Mouse (Mus musculus): ENCODE data around the gene Mbd4. TPM values are rescaled to one million over a fixed set of nuclear protein-coding genes. Genes with fewer than 3 reads are reported as not detected.

The Mbd4 gene
- polyA plus RNA-seq, 1 experiment from 2014 or later = 8.9 TPM

GRCm38 (mm10) chr6:115791842-115792686, 61.1 kb downstream of the Mbd4 start:
- Histone ChIP-seq H3K9me3 (replicated peaks; ENCODE audit: control insufficient read depth, low read length, poor library complexity, severe bottlenecking) (no peaks in the 10 kb centered on the region), H3K27ac (ENCODE audit: low read length) (no peak overlapping the region), H3K9ac (ENCODE audit: low read depth, low read length) (no peak overlapping the region), H3K4me1 (ENCODE audit: control insufficient read depth, insufficient read depth, low read length) (no peaks in the 10 kb centered on the region), H3K27me3 (ENCODE audit: control insufficient read depth, insufficient read depth, low read depth, low read length) (no peaks in the 10 kb centered on the region), H3K36me3 (ENCODE audit: control insufficient read depth, insufficient read depth, low read length) (peaks cover 53% of the 10 kb centered on the region), H3K4me2 (ENCODE audit: low read length) (no peak overlapping the region), H3K4me3 (ENCODE audit: low read depth, low read length) (no peak overlapping the region)
- no peak for ATAC-seq
- WGBS = 87% methylated on average over 34 of the region's 34 CpGs

- H3K4me3 ChIP-seq (ENCODE audit: low read depth, low read length) = no peak overlapping the region
- 89% methylated on average over 10 of the region's 10 CpGs for WGBS
- H3K4me2 ChIP-seq (ENCODE audit: low read length) = no peak overlapping the region
- no peaks in the 10 kb centered on the region for H3K9me3 ChIP-seq (replicated peaks; ENCODE audit: control insufficient read depth, low read length, poor library complexity, severe bottlenecking)
- no peaks in the 10 kb centered on the region for H3K4me1 ChIP-seq (ENCODE audit: control insufficient read depth, insufficient read depth, low read length)
- no peak overlapping the region for H3K27ac ChIP-seq (ENCODE audit: low read length)
- no peak for ATAC-seq
- H3K27me3 ChIP-seq (ENCODE audit: control insufficient read depth, insufficient read depth, low read depth, low read length) = no peaks in the 10 kb centered on the region
- H3K36me3 ChIP-seq (ENCODE audit: control insufficient read depth, insufficient read depth, low read length) = peaks cover 55% of the 10 kb centered on the region
- H3K9ac ChIP-seq (ENCODE audit: low read depth, low read length) = no peak overlapping the region
Measured at GRCm38 (mm10) chr6:115791016-115791415, 62.2 kb downstream of the Mbd4 start.

Other genes starting within 250 kb of the Mbd4 start
- 127 and 136 TPM in 2 replicates for gene Raf1, start 176.7 kb downstream of the Mbd4 start, polyA plus RNA-seq (2015; fragmentation: Nextera tagmentation; extraction: Ambion mirVana)
- gene Tmem40, start 91.0 kb downstream of the Mbd4 start, polyA plus RNA-seq (2015; fragmentation: Nextera tagmentation; extraction: Ambion mirVana) = 0.85 and 1.3 TPM in 2 replicates
- gene Cand2, start 78.8 kb downstream of the Mbd4 start, polyA plus RNA-seq (2015; fragmentation: Nextera tagmentation; extraction: Ambion mirVana) = 9.8 and 10.3 TPM in 2 replicates
- 855 and 922 TPM in 2 replicates for gene Rpl32, start 44.6 kb downstream of the Mbd4 start, polyA plus RNA-seq (2015; fragmentation: Nextera tagmentation; extraction: Ambion mirVana)
- 3.1 and 3.2 TPM in 2 replicates for gene Efcab12, start 15.0 kb downstream of the Mbd4 start, polyA plus RNA-seq (2015; fragmentation: Nextera tagmentation; extraction: Ambion mirVana)
- gene Ift122, start 99 bp upstream of the Mbd4 start, polyA plus RNA-seq (2015; fragmentation: Nextera tagmentation; extraction: Ambion mirVana) = 35.2 and 36.8 TPM in 2 replicates
- 0.14 and 0.36 TPM in 2 replicates for gene Rho, start 78.4 kb upstream of the Mbd4 start, polyA plus RNA-seq (2015; fragmentation: Nextera tagmentation; extraction: Ambion mirVana)
- gene H1foo, start 91.6 kb upstream of the Mbd4 start, polyA plus RNA-seq (2015; fragmentation: Nextera tagmentation; extraction: Ambion mirVana) = not detected in 2 replicates
- gene Plxnd1, start 141.6 kb upstream of the Mbd4 start, polyA plus RNA-seq (2015; fragmentation: Nextera tagmentation; extraction: Ambion mirVana) = 7.5 and 7.7 TPM in 2 replicates